Mouse (Mus musculus) kidney, postnatal 25 days (tissue): ENCODE measurements around the gene Polr2j.

Experiments used
- DNase-seq, 2 experiments: peaks; one replicate each; pipeline ENCODE4 v3.0.0; 2021; ENCODE audit warnings: mixed read lengths in 2 of 2

The Polr2j gene

GRCm38 (mm10) chr5:136168071-136168470, 51.6 kb downstream of the Polr2j start:
- no peak for DNase-seq

GRCm38 (mm10) chr5:136169626-136170511, 53.4 kb downstream of the Polr2j start:
- DNase-seq = peak; percentile 30 to 60

DNA sequence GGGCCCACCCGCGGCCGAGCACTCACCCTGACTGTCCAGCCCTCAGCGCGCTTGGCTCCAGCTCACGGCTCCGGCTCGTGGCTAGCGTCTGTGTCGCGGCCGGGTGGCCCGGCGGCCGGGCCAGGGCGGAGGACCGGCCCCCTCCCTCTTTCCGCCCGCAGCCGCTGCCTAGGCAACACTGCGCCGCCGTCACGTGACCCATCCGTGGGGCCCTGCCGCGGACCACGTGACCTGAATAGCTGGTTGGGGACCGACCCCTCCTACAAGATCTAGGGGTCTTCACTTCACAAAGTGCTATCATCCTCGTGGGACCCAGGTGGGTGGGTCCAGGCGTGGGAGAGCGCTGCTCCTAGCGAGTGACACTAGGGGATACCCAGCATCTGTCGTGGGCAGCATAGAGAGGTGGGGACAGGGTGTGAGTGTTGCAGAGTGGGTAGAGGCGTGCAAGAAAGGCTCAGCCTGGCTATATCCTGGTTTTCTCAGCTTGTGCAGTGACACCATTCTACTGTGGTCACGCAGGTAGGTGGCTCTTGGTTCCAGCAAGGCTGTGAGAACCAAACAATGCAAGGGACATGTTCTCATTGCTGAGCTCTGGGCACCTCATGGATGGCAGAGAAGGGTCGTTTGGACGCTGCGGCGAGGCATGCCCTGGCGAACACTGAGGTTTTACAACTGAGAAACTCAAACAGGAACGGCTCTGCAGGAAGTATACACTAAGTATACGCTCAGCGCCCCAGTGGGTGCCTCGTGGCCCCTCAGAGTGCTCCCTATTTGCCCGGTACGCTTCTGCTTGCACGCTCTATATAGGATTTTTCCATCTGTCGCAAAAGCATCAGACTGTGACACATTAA, 54.3 kb downstream of the Polr2j start, which contains the start of gene Orai2:
Gene Orai2 (minus strand): TSS at position 202 of the 851 bp plus-strand sequence.
- DNase-seq = peak; percentile 85 to 89

GRCm38 (mm10) chr5:136171363-136172341, 55.2 kb downstream of the Polr2j start:
- DNase-seq = no peak
